Mouse (Mus musculus) neural tube, embryonic 11.5 days (tissue): ENCODE measurements around the gene Slc35e3. TPM values are rescaled to one million over a fixed set of nuclear protein-coding genes. Genes with fewer than 3 reads are reported as not detected.

Experiments
- ATAC-seq: fragments of 200-750 bp; cut with Nextera tagmentation; 2 replicates; pipeline ENCODE4 v1.8.0; 2017; ENCODE audit warnings: moderate number of reproducible peaks, mild to moderate bottlenecking, moderate TSS enrichment, moderate library complexity; ENCODE audit not compliant: insufficient read depth, low FRiP score, low TSS enrichment
- DNase-seq: peaks from one replicate; pipeline ENCODE4 v3.0.0-alpha.2; 2015; ENCODE audit warnings: low spot score
- H3K27ac ChIP-seq: fragments of 300-500 bp; sonication (generic); 2 replicates; pipeline ENCODE4 v1.5.1; 2014; ENCODE audit warnings: low read depth, mild to moderate bottlenecking, low read length
- H3K27me3 ChIP-seq: fragments of 300-500 bp; sonication (generic); 2 replicates; pipeline ENCODE4 v1.6.1; 2014; ENCODE audit warnings: mild to moderate bottlenecking, low read length, mixed read lengths; ENCODE audit not compliant: control insufficient read depth, insufficient read depth
- H3K36me3 ChIP-seq: fragments of 300-500 bp; sonication (generic); 2 replicates; pipeline ENCODE4 v1.6.1; 2014; ENCODE audit warnings: mild to moderate bottlenecking, low read length, moderate library complexity, mixed read lengths; ENCODE audit not compliant: control insufficient read depth, insufficient read depth
- H3K4me1 ChIP-seq: fragments of 300-500 bp; sonication (generic); 2 replicates; pipeline ENCODE4 v1.6.1; 2014; ENCODE audit warnings: low read length, mixed read lengths; ENCODE audit not compliant: control insufficient read depth, insufficient read depth
- H3K4me2 ChIP-seq: fragments of 300-500 bp; sonication (generic); 2 replicates; pipeline ENCODE4 v1.6.1; 2014; ENCODE audit warnings: low read depth, mild to moderate bottlenecking, moderate library complexity
- H3K4me3 ChIP-seq: fragments of 300-500 bp; sonication (generic); 2 replicates; pipeline ENCODE4 v1.5.1; 2014; ENCODE audit warnings: low read depth, low read length
- H3K9ac ChIP-seq: fragments of 300-500 bp; sonication (generic); 2 replicates; pipeline ENCODE4 v1.6.1; 2014; ENCODE audit warnings: mild to moderate bottlenecking, low read length
- H3K9me3 ChIP-seq: fragments of 300-500 bp; sonication (generic); 2 replicates; pipeline ENCODE4 v1.6.1; 2016; ENCODE audit warnings: low read length; ENCODE audit not compliant: control insufficient read depth
- WGBS: fragments of 180-500 bp; shearing (Covaris S2); extraction: QIAGEN DNeasy Blood & Tissue Kit; methylation state at CpG from one replicate; pipeline ENCODE4 v1.1.7; 2014; 5-methylcytosine and 5-hydroxymethylcytosine counted together
- polyA plus RNA-seq: library from polyadenylated mRNA; unstranded; fragments of >200 nt; fragmentation: Nextera tagmentation; extraction: Ambion mirVana; gene quantifications from 2 replicates; pipeline ENCODE4 v1.2.1, GENCODE M21; 2014

The Slc35e3 gene
- polyA plus RNA-seq, 1 experiment from 2014 or later: 21.2 TPM

GRCm38 (mm10) chr10:117777501-117778327, 31.5 kb upstream of the Slc35e3 start:
- no peaks in the 10 kb centered on the region for H3K9me3 ChIP-seq
- no peaks in the 10 kb centered on the region for H3K4me1 ChIP-seq
- peaks cover 24% of the 10 kb centered on the region for H3K36me3 ChIP-seq
- no peak overlapping the region for H3K27ac ChIP-seq
- H3K27me3 ChIP-seq: no peaks in the 10 kb centered on the region
- no peak overlapping the region for H3K4me2 ChIP-seq
- ATAC-seq (no peak), DNase-seq (no peak)
- H3K4me3 ChIP-seq: no peak overlapping the region
- no peak overlapping the region for H3K9ac ChIP-seq
- 95% methylated on average over 17 of the region's 17 CpGs for WGBS

- Histone ChIP-seq H3K36me3 (peaks cover 28% of the 10 kb centered on the region), H3K27ac (no peak overlapping the region), H3K9me3 (no peaks in the 10 kb centered on the region), H3K4me1 (no peaks in the 10 kb centered on the region), H3K9ac (no peak overlapping the region), H3K4me3 (no peak overlapping the region), H3K4me2 (no peak overlapping the region), H3K27me3 (no peaks in the 10 kb centered on the region)
- ATAC-seq (no peak), DNase-seq (no peak)
- 97% methylated on average over 3 of the region's 3 CpGs for WGBS
These were observed 30.9 kb upstream of the Slc35e3 start for GRCm38 (mm10) chr10:117777103-117777470.

- Histone ChIP-seq H3K36me3 (peaks cover 27% of the 10 kb centered on the region), H3K4me1 (no peaks in the 10 kb centered on the region), H3K9me3 (no peaks in the 10 kb centered on the region), H3K9ac (no peak overlapping the region), H3K4me2 (no peak overlapping the region), H3K27me3 (no peaks in the 10 kb centered on the region), H3K27ac (no peak overlapping the region), H3K4me3 (no peak overlapping the region)
- WGBS: 93% methylated on average over 12 of the region's 12 CpGs
- DNase-seq (no peak), ATAC-seq (no peak)
These were observed 30.3 kb upstream of the Slc35e3 start for GRCm38 (mm10) chr10:117776281-117777102.

GRCm38 (mm10) chr10:117775401-117776144, 29.4 kb upstream of the Slc35e3 start:
- Histone ChIP-seq H3K4me2 (no peak overlapping the region), H3K36me3 (peaks cover 24% of the 10 kb centered on the region), H3K9ac (no peak overlapping the region), H3K9me3 (no peaks in the 10 kb centered on the region), H3K4me3 (no peak overlapping the region), H3K4me1 (no peaks in the 10 kb centered on the region), H3K27me3 (no peaks in the 10 kb centered on the region), H3K27ac (no peak overlapping the region)
- WGBS: 95% methylated on average over 6 of the region's 6 CpGs
- no peak for DNase-seq
- no peak for ATAC-seq

GRCm38 (mm10) chr10:117774817-117775120, 28.6 kb upstream of the Slc35e3 start:
- Histone ChIP-seq H3K9me3 (no peaks in the 10 kb centered on the region), H3K4me3 (no peak overlapping the region), H3K9ac (no peak overlapping the region), H3K27ac (no peak overlapping the region), H3K4me1 (no peaks in the 10 kb centered on the region), H3K4me2 (no peak overlapping the region), H3K27me3 (no peaks in the 10 kb centered on the region), H3K36me3 (peaks cover 27% of the 10 kb centered on the region)
- DNase-seq (no peak), ATAC-seq (no peak)
- 92% methylated on average over 1 of the region's 1 CpGs for WGBS

GRCm38 (mm10) chr10:117774011-117774816, 28.0 kb upstream of the Slc35e3 start:
- no peaks in the 10 kb centered on the region for H3K27me3 ChIP-seq
- H3K4me2 ChIP-seq: no peak overlapping the region
- H3K9me3 ChIP-seq: no peaks in the 10 kb centered on the region
- no peaks in the 10 kb centered on the region for H3K4me1 ChIP-seq
- DNase-seq (no peak), ATAC-seq (no peak)
- 95% methylated on average over 22 of the region's 22 CpGs for WGBS
- H3K36me3 ChIP-seq: peaks cover 27% of the 10 kb centered on the region
- no peak overlapping the region for H3K4me3 ChIP-seq
- H3K27ac ChIP-seq: no peak overlapping the region
- H3K9ac ChIP-seq: no peak overlapping the region

GRCm38 (mm10) chr10:117773106-117773720, 27.0 kb upstream of the Slc35e3 start:
- no peak overlapping the region for H3K4me3 ChIP-seq
- H3K4me2 ChIP-seq: no peak overlapping the region
- H3K36me3 ChIP-seq: peaks cover 24% of the 10 kb centered on the region
- no peaks in the 10 kb centered on the region for H3K27me3 ChIP-seq
- no peak for DNase-seq
- H3K27ac ChIP-seq: no peak overlapping the region
- WGBS: 95% methylated on average over 7 of the region's 7 CpGs
- H3K4me1 ChIP-seq: no peaks in the 10 kb centered on the region
- no peaks in the 10 kb centered on the region for H3K9me3 ChIP-seq
- H3K9ac ChIP-seq: no peak overlapping the region
- ATAC-seq: no peak
